Mouse (Mus musculus) kidney, postnatal 14 days (tissue): ENCODE measurements at regions not wholly inside any gene's neighbourhood (a gene's known extent, or its start where the extent isn't known, plus 50 kb on each side); places are given as distances from the start of the nearest gene placed in this dataset.
"Not testable (repeated sequence)": the region's sequence is repeated elsewhere in the genome, so short reads cannot be mapped to it uniquely, and the experiment has no call there.

Experiments
- DNase-seq: peaks from one replicate; pipeline ENCODE4 v3.0.0; 2022; ENCODE audit warnings: mixed read lengths

GRCm38 (mm10) chr8:118209301-118209700 lies 74.2 kb upstream of the Cdh13 start:
- not testable (repeated sequence) for DNase-seq

- DNase-seq, result no peak
Measured at GRCm38 (mm10) chr8:118190866-118191265, 92.7 kb upstream of the Cdh13 start.

- no peak for DNase-seq
Measured at GRCm38 (mm10) chr8:118189226-118189625, 94.3 kb upstream of the Cdh13 start.

GRCm38 (mm10) chr8:118169001-118169413 lies 114.5 kb upstream of the Cdh13 start:
- DNase-seq, result no peak

- DNase-seq, result no peak
Measured at GRCm38 (mm10) chr8:118162171-118162570, 121.4 kb upstream of the Cdh13 start.

- DNase-seq, result no peak
Measured at GRCm38 (mm10) chr8:118147359-118148205, 136.0 kb upstream of the Cdh13 start.

- DNase-seq, result no peak
Measured at GRCm38 (mm10) chr8:118144546-118144945, 139.0 kb upstream of the Cdh13 start.

GRCm38 (mm10) chr8:118142311-118142710 lies 141.2 kb upstream of the Cdh13 start:
- DNase-seq, result no peak

GRCm38 (mm10) chr8:118139928-118140327 lies 143.6 kb upstream of the Cdh13 start:
- no peak for DNase-seq

- no peak for DNase-seq
Measured at GRCm38 (mm10) chr8:118137846-118138245, 145.7 kb upstream of the Cdh13 start.

- no peak for DNase-seq
Measured at GRCm38 (mm10) chr8:118124993-118125392, 158.5 kb upstream of the Cdh13 start.

GRCm38 (mm10) chr8:118114253-118114652 lies 169.3 kb upstream of the Cdh13 start:
- DNase-seq, result no peak

- DNase-seq, result no peak
Measured at GRCm38 (mm10) chr8:118104464-118105050, 179.0 kb upstream of the Cdh13 start.

- DNase-seq, result no peak
Measured at GRCm38 (mm10) chr8:118101346-118101745, 182.2 kb upstream of the Cdh13 start.

- DNase-seq, result no peak
Measured at GRCm38 (mm10) chr8:118062736-118063135, 220.8 kb upstream of the Cdh13 start.

GRCm38 (mm10) chr8:118056781-118057180 lies 226.8 kb upstream of the Cdh13 start:
- DNase-seq, result no peak

- no peak for DNase-seq
Measured at GRCm38 (mm10) chr8:118055536-118055935, 228.0 kb upstream of the Cdh13 start.

- DNase-seq, result no peak
Measured at GRCm38 (mm10) chr8:118050386-118050785, 233.1 kb upstream of the Cdh13 start.

GRCm38 (mm10) chr8:118042253-118042860 lies 240.6 kb upstream of the Mphosph6 start:
- DNase-seq, result no peak

- DNase-seq, result no peak
Measured at GRCm38 (mm10) chr8:118041253-118041652, 239.5 kb upstream of the Mphosph6 start.

GRCm38 (mm10) chr8:118037801-118038200 lies 236.1 kb upstream of the Mphosph6 start:
- DNase-seq, result no peak

- DNase-seq, result no peak
Measured at GRCm38 (mm10) chr8:118034051-118034450, 232.3 kb upstream of the Mphosph6 start.

GRCm38 (mm10) chr8:118031406-118031805 lies 229.7 kb upstream of the Mphosph6 start:
- DNase-seq, result no peak
